Mouse (Mus musculus) megakaryocyte, embryonic 14.5 days (primary cell): Measurements from ENCODE around the gene H2al1i. TPM values are rescaled to one million over a fixed set of nuclear protein-coding genes. Genes with fewer than 3 reads are reported as not detected.
A peak's percentile ranks its signal among the peaks of the same experiment; 100 is the strongest.

ENCODE experiments used
- H3K27me3 ChIP-seq: replicated peaks from 2 replicates; pipeline ENCODE3; 2012; ENCODE audit warnings: inconsistent platforms
- H3K36me3 ChIP-seq: replicated peaks from 2 replicates; pipeline ENCODE3; 2012; ENCODE audit warnings: low read length, inconsistent platforms, mixed read lengths
- H3K4me1 ChIP-seq: 2 replicates; pipeline ENCODE4 v1.6.1; 2012; ENCODE audit warnings: inconsistent platforms
- H3K4me3 ChIP-seq: replicated peaks from 2 replicates; pipeline ENCODE3; 2012; ENCODE audit warnings: moderate library complexity, mild to moderate bottlenecking, inconsistent platforms
- H3K9me3 ChIP-seq: 2 replicates; pipeline ENCODE4 v1.6.1; 2012; ENCODE audit warnings: inconsistent platforms
- FLI1 ChIP-seq: IDR thresholded peaks from 2 replicates; pipeline ENCODE4 v1.6.1; 2012; ENCODE audit warnings: low read length, inconsistent platforms, mixed read lengths
- GATA1 ChIP-seq: IDR thresholded peaks from 3 replicates; pipeline ENCODE4 v1.6.1; 2012; ENCODE audit warnings: mixed read lengths, low read length, inconsistent platforms, borderline replicate concordance
- polyA plus RNA-seq: library from polyadenylated mRNA; stranded (reverse); fragments of >175 nt; gene quantifications from 2 replicates; pipeline ENCODE4 v1.2.3, GENCODE M21; 2012; ENCODE audit warnings: low replicate concordance; ENCODE audit not compliant: insufficient read depth

The H2al1i gene
- polyA plus RNA-seq, 1 experiment: not detected

DNA sequence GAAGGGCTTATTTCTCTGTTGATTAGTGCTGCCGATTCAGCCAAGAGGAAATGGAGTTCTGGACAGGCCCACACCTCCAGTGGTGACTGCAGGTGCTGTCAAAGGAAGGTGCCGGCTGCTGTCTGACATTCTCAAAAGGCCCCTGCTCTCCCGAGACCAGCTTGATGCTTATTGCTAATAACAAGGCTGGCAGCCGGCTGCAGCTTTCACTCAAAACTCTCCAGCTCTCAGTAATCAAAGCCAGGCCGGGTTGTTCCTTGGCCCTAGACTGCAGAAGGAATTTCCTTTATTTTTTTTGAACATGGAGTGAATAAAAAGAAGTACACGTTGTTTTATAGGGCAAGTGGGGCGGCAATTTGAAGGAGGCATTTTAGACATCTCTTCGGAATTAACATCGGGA is 21.3 kb downstream of the H2al1i start:
- TF ChIP-seq FLI1 (no peak), GATA1 (no peak)
- Histone ChIP-seq H3K4me3 (no peak overlapping the region), H3K27me3 (peaks cover 15% of the 10 kb centered on the region), H3K4me1 (0 out of 2 replicates have a peak, but pooled peaks cover 6% of the 10 kb centered on the region), H3K36me3 (no peaks in the 10 kb centered on the region), H3K9me3 (no peaks in the 10 kb centered on the region)

DNA sequence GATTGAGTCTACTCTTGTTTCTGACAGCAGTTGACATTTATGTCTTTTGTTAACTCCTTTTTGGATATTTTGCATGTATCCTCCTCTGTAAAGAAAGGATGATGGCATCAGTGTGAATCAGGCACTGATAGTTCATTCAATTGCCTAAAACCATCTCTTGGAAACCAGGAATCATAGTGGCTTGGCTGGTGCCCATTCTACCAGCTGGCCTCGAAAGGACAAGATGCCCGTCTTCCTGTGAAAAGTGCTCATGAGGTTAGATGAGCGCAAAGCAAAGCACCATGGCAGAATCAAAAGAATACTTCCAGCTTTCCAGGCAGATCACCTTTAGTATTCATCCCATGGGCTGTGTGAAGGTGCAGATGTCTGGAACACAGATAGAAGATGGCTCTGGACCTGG is 22.3 kb downstream of the H2al1i start:
- H3K36me3 ChIP-seq: no peaks in the 10 kb centered on the region
- no peak for TF ChIP-seq FLI1
- TF ChIP-seq GATA1: no peak
- H3K9me3 ChIP-seq: no peaks in the 10 kb centered on the region

GRCm38 (mm10) chrX:11360823-11361222 is 36.4 kb downstream of the H2al1i start:
- Histone ChIP-seq H3K4me3 (no peak overlapping the region), H3K36me3 (no peaks in the 10 kb centered on the region), H3K4me1 (peaks cover 6% of the 10 kb centered on the region), H3K9me3 (no peaks in the 10 kb centered on the region), H3K27me3 (peaks cover 50% of the 10 kb centered on the region)
- TF ChIP-seq GATA1 (no peak), FLI1 (no peak)

More for the DNA sequence above, 22.3 kb downstream of the H2al1i start:
- H3K27me3 ChIP-seq: peaks cover 20% of the 10 kb centered on the region
- no peak overlapping the region for H3K4me3 ChIP-seq
- 0 out of 2 replicates have a peak, but pooled peaks cover 6% of the 10 kb centered on the region for H3K4me1 ChIP-seq

DNA sequence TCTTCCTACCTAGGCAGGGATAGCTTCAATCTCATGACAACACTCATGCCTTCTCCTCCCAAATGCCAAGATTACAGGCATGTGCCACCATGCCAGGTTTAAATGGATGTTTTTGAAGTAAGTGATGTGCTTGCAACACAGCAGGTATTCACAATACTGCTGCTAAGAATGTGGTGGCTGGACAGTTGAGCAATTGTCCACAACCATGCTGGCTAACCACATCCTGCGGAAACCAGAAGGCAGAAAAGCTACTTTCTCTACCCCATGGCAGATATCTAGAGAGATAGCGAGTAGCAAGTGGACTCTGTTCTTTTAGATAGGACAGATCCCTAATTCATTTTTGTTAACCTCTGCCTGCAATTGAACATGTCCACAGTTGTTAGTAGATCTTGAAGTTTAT is 36.8 kb downstream of the H2al1i start:
- no peaks in the 10 kb centered on the region for H3K36me3 ChIP-seq
- 0 out of 2 replicates have a peak, but pooled peaks cover under 1% of the 10 kb centered on the region for H3K9me3 ChIP-seq
- TF ChIP-seq FLI1: no peak
- no peak for TF ChIP-seq GATA1
- H3K4me3 ChIP-seq: peak overlapping the region; percentile 42
- H3K4me1 ChIP-seq: peaks cover 6% of the 10 kb centered on the region
- H3K27me3 ChIP-seq: peaks cover 48% of the 10 kb centered on the region

DNA sequence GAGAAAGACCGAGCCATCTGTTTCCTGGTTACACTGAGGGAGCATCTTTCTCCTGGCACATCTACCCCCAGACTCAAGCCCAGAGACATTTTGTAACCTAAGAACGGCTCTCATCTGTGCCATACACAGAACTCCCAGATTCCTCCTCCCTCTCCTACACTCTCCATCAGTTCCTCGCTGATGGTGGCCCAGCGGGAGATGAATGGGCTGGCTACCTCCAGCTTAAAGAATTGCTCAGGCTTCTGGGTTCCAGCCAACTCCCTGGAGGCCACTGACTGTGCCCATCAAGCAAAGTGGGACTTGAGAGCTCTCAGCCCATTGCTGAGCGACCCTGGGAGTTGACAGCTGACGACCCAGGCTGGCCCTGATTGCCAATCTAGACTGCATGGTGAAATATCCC is 39.4 kb downstream of the H2al1i start:
- H3K36me3 ChIP-seq: no peaks in the 10 kb centered on the region
- 0 out of 2 replicates have a peak, but pooled peaks cover 2% of the 10 kb centered on the region for H3K9me3 ChIP-seq
- peaks cover 6% of the 10 kb centered on the region for H3K4me1 ChIP-seq
- H3K27me3 ChIP-seq: peaks cover 38% of the 10 kb centered on the region
- TF ChIP-seq GATA1 (no peak), FLI1 (no peak)
- H3K4me3 ChIP-seq: no peak overlapping the region

GRCm38 (mm10) chrX:11365151-11365550 is 40.7 kb downstream of the H2al1i start:
- no peak for TF ChIP-seq GATA1
- no peak for TF ChIP-seq FLI1
- Histone ChIP-seq H3K27me3 (peaks cover 34% of the 10 kb centered on the region), H3K9me3 (0 out of 2 replicates have a peak, but pooled peaks cover 2% of the 10 kb centered on the region), H3K4me3 (no peak overlapping the region), H3K36me3 (no peaks in the 10 kb centered on the region), H3K4me1 (peaks cover 6% of the 10 kb centered on the region)

Other genes with a start within 250 kb of the H2al1i start
- gene H2al1a, start 25.4 kb upstream of the H2al1i start, polyA plus RNA-seq: not detected in 2 replicates
- gene H2al1b, start 22.2 kb upstream of the H2al1i start, polyA plus RNA-seq: not detected in 2 replicates
- gene H2al1c, start 19.0 kb upstream of the H2al1i start, polyA plus RNA-seq: not detected in 2 replicates
- not detected in 2 replicates for gene H2al1d, start 15.8 kb upstream of the H2al1i start, polyA plus RNA-seq
- not detected in 2 replicates for gene H2al1e, start 12.7 kb upstream of the H2al1i start, polyA plus RNA-seq
- not detected in 2 replicates for gene H2al1f, start 9.5 kb upstream of the H2al1i start, polyA plus RNA-seq
- gene H2al1g, start 6.4 kb upstream of the H2al1i start, polyA plus RNA-seq: not detected in 2 replicates
- not detected in 2 replicates for gene H2al1h, start 3.2 kb upstream of the H2al1i start, polyA plus RNA-seq
- gene H2al1j, start 3.2 kb downstream of the H2al1i start, polyA plus RNA-seq: not detected in 2 replicates